Mouse (Mus musculus) heart, postnatal 10 days (tissue): ENCODE measurements at regions not wholly inside any gene's neighbourhood (a gene's known extent, or its start where the extent isn't known, plus 50 kb on each side); places are given as distances from the start of the nearest gene placed in this dataset.

Experiments
- DNase-seq, 2 experiments: peaks; one replicate each; pipeline ENCODE4 v3.0.0; 2021
- intact Hi-C: fragments of 180-260 bp; cut with DNase I; formaldehyde crosslinking; loops from one replicate; pipeline ENCODE4 v1.15.1; 2025

- intact Hi-C loops: loop anchor here (2.0 to 10.0 kb wide), 4 partner anchors 95 to 447 kb away; partner anchors contain the start of genes Fam174a and St8sia4
- peak; percentile 71 to 77 for DNase-seq
Observed at GRCm38 (mm10) chr1:95762244-95762643, 94.9 kb upstream of the St8sia4 start.

GRCm38 (mm10) chr1:95754071-95754915 lies 86.9 kb upstream of the St8sia4 start:
- no peak for DNase-seq
- intact Hi-C loops: no loop called here

- DNase-seq: no peak
- intact Hi-C loops: no loop called here
Observed at GRCm38 (mm10) chr1:95753517-95753916, 86.1 kb upstream of the St8sia4 start.

GRCm38 (mm10) chr1:95748940-95749339 lies 81.6 kb upstream of the St8sia4 start:
- no peak for DNase-seq
- intact Hi-C loops: no loop called here

- DNase-seq: no peak
- intact Hi-C loops: no loop called here
Observed at GRCm38 (mm10) chr1:95747287-95747686, 79.9 kb upstream of the St8sia4 start.

- intact Hi-C loops: no loop called here
- DNase-seq: no peak
Observed at GRCm38 (mm10) chr1:95744446-95744845, 77.1 kb upstream of the St8sia4 start.

GRCm38 (mm10) chr1:95743334-95743733 lies 76.0 kb upstream of the St8sia4 start:
- no peak for DNase-seq
- intact Hi-C loops: no loop called here

- no peak for DNase-seq
- intact Hi-C loops: no loop called here
Observed at GRCm38 (mm10) chr1:95719449-95719848, 52.1 kb upstream of the St8sia4 start.

- intact Hi-C loops: no loop called here
- no peak for DNase-seq
Observed at GRCm38 (mm10) chr1:95718794-95719193, 51.4 kb upstream of the St8sia4 start.
